ENCODE assay signal across 17 mouse cellular contexts in the genomic region with DNA sequence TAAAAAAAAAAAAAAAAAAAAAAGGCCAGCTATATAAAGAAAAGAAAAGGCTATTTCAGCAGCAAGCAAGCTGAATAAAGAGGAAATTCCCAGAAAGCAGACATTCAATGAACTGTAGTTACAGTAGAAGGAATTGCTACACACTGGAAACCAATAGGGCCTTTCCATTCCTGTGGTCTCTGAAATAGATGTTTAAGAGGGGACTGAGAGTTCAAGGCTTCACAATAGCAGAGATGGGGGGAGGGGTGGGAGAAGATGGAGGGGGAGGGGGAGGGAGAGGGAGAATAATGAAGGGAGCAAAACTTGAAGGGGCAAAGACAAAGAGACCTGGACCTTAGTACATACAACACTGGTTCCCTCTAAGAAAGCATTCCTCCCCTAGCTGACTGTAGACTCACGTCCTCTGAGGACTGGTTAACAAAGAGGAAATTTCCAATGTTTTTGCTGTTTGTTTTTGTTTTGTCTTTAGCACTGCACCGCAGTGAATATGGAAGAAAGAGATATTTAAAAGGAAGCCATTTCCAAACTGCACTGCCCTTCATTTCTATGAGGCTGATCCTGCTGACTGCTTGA.
DNase-seq lines count a peak whose midpoint lies in the region; ATAC-seq and TF ChIP-seq lines count a peak whose summit lies in the region.
"Had no signal": no experiment of that assay in that cellular context is flagged by ENCODE, and none has a peak within 500 bp of the region (broad histone marks: within the 10 kb centered on the region; RNA-seq: fewer than 3 reads in every experiment).

No protein-coding gene starts in this region.

- ATAC-seq in hindbrain, postnatal 0 days = no peak
- ATAC-seq in limb, embryonic 12.5 days (ENCODE audit: insufficient number of reproducible peaks, insufficient read depth, low FRiP score, low TSS enrichment, low read depth) = no peak; the same call in 1 of the 2 replicates
- ATAC-seq in intestine, postnatal 0 days = no peak
- ATAC-seq: liver, postnatal 0 days had no signal

- H3K4me2 ChIP-seq in hindbrain, postnatal 0 days (ENCODE audit: low read depth, low read length) = no peak overlapping the region
- no peak overlapping the region for H3K4me2 ChIP-seq in limb, embryonic 12.5 days
- H3K4me2 ChIP-seq in intestine, postnatal 0 days (replicated peaks; ENCODE audit: low read depth) = no peak overlapping the region
- H3K4me2 ChIP-seq: embryonic facial prominence, embryonic 13.5 days had no signal

- no peak for DNase-seq in hindbrain, embryonic 10.5 days (ENCODE audit: low spot score)
- DNase-seq in hindbrain, postnatal 0 days (ENCODE audit: low spot score) = no peak
- DNase-seq in retina, postnatal 1 day = peak; percentile 17
- no peak for DNase-seq in retina, embryonic 14.5 days (ENCODE audit: low spot score)
- DNase-seq in heart, postnatal 10 days = no peak
- no peak for DNase-seq in layer of hippocampus, adult 9-11 months
- DNase-seq: cerebellum, adult 2 months; cerebellum, postnatal 36 days; gastrocnemius, postnatal 14 days; heart, adult 2 months; heart, postnatal 4 days; liver, postnatal 0 days; lung, postnatal 14 days; right cerebral cortex, adult 18-20 months had no signal

- peak overlapping the region; percentile 66 for H3K27ac ChIP-seq in hindbrain, embryonic 10.5 days
- H3K27ac ChIP-seq in hindbrain, postnatal 0 days = no peak overlapping the region
- H3K27ac ChIP-seq in limb, embryonic 12.5 days = peak overlapping the region; percentile 43; the same call in 1 of the 2 replicates
- no peak overlapping the region for H3K27ac ChIP-seq in intestine, postnatal 0 days (ENCODE audit: low read depth, low read length)
- H3K27ac ChIP-seq: embryonic facial prominence, embryonic 13.5 days; heart, adult 2 months had no signal

- H3K9ac ChIP-seq in hindbrain, postnatal 0 days (replicated peaks; ENCODE audit: low read length) = no peak overlapping the region
- H3K9ac ChIP-seq in limb, embryonic 12.5 days (replicated peaks) = no peak overlapping the region
- no peak overlapping the region for H3K9ac ChIP-seq in intestine, postnatal 0 days (ENCODE audit: low read depth, low read length)
- H3K9ac ChIP-seq: embryonic facial prominence, embryonic 13.5 days; liver, postnatal 0 days had no signal

- peaks cover 10% of the 10 kb centered on the region for H3K4me1 ChIP-seq in hindbrain, embryonic 10.5 days (replicated peaks)
- no peaks in the 10 kb centered on the region for H3K4me1 ChIP-seq in hindbrain, postnatal 0 days (ENCODE audit: insufficient read depth, low read length)
- peaks cover 12% of the 10 kb centered on the region for H3K4me1 ChIP-seq in limb, embryonic 12.5 days (replicated peaks)
- no peaks in the 10 kb centered on the region for H3K4me1 ChIP-seq in intestine, postnatal 0 days (replicated peaks; ENCODE audit: control insufficient read depth, insufficient read depth, low read length)
- H3K4me1 ChIP-seq: embryonic facial prominence, embryonic 13.5 days had no signal

- H3K27me3 ChIP-seq in hindbrain, embryonic 10.5 days (ENCODE audit: insufficient read depth, poor library complexity, severe bottlenecking) = no peaks in the 10 kb centered on the region
- no peaks in the 10 kb centered on the region for H3K27me3 ChIP-seq in hindbrain, postnatal 0 days (ENCODE audit: insufficient read depth, low read length)
- H3K27me3 ChIP-seq in limb, embryonic 12.5 days = no peaks in the 10 kb centered on the region
- H3K27me3 ChIP-seq in intestine, postnatal 0 days (replicated peaks; ENCODE audit: control insufficient read depth, insufficient read depth, low read length) = no peaks in the 10 kb centered on the region
- H3K27me3 ChIP-seq: embryonic facial prominence, embryonic 13.5 days had no signal

- no peaks in the 10 kb centered on the region for H3K36me3 ChIP-seq in hindbrain, embryonic 10.5 days
- H3K36me3 ChIP-seq in hindbrain, postnatal 0 days (ENCODE audit: insufficient read depth, low read length) = no peaks in the 10 kb centered on the region
- H3K36me3 ChIP-seq in limb, embryonic 12.5 days = no peaks in the 10 kb centered on the region
- H3K36me3 ChIP-seq in intestine, postnatal 0 days (ENCODE audit: control insufficient read depth, insufficient read depth) = no peaks in the 10 kb centered on the region
- H3K36me3 ChIP-seq: embryonic facial prominence, embryonic 13.5 days had no signal

- no peak overlapping the region for H3K4me3 ChIP-seq in hindbrain, embryonic 10.5 days
- H3K4me3 ChIP-seq in hindbrain, postnatal 0 days (ENCODE audit: low read length) = no peak overlapping the region
- H3K4me3 ChIP-seq in limb, embryonic 12.5 days (replicated peaks) = no peak overlapping the region
- no peak overlapping the region for H3K4me3 ChIP-seq in intestine, postnatal 0 days (ENCODE audit: low read depth, low read length)
- H3K4me3 ChIP-seq: embryonic facial prominence, embryonic 13.5 days; heart, adult 2 months had no signal

- H3K9me3 ChIP-seq in hindbrain, embryonic 10.5 days = no peaks in the 10 kb centered on the region
- H3K9me3 ChIP-seq in hindbrain, postnatal 0 days (ENCODE audit: low read length) = no peaks in the 10 kb centered on the region
- H3K9me3 ChIP-seq in limb, embryonic 12.5 days = no peaks in the 10 kb centered on the region
- H3K9me3 ChIP-seq in intestine, postnatal 0 days (ENCODE audit: control insufficient read depth) = no peaks in the 10 kb centered on the region
- H3K9me3 ChIP-seq: embryonic facial prominence, embryonic 13.5 days had no signal

- intact Hi-C loops in heart, postnatal 10 days (cut with DNase I) = no loop called here

- TF ChIP-seq CTCF in hindbrain, postnatal 0 days (IDR thresholded peaks at IDR 0.05; ENCODE audit: low read depth) = no peak
- no peak for TF ChIP-seq CTCF in intestine, postnatal 0 days (IDR thresholded peaks at IDR 0.05; ENCODE audit: low read depth)

- WGBS in hindbrain, embryonic 10.5 days = 48% methylated on average over 2 of the region's 2 CpGs
- 47% methylated on average over 2 of the region's 2 CpGs for WGBS in hindbrain, postnatal 0 days
- WGBS in limb, embryonic 12.5 days = 76% methylated on average over 2 of the region's 2 CpGs
- WGBS in intestine, postnatal 0 days = 83% methylated on average over 2 of the region's 2 CpGs

Comparison
In these comparisons a context has a peak if more than half of its experiments do, and no peak if none do; other contexts are left out.
1. H3K27ac ChIP-seq: peak in hindbrain, embryonic 10.5 days (single experiment) and limb, embryonic 12.5 days (single experiment); none in hindbrain, postnatal 0 days (single experiment) and intestine, postnatal 0 days (single experiment).